Mouse (Mus musculus) forebrain, embryonic 11.5 days (tissue): ENCODE data around the gene Slc17a2. TPM values are rescaled to one million over a fixed set of nuclear protein-coding genes. Genes with fewer than 3 reads are reported as not detected.

Experiments used
- ATAC-seq: fragments of 200-750 bp; cut with Nextera tagmentation; replicated peaks from 2 replicates; pipeline ENCODE4 v1.8.0; 2017; ENCODE audit warnings: moderate TSS enrichment; ENCODE audit not compliant: low FRiP score
- DNase-seq: peaks from one replicate; pipeline ENCODE4 v3.0.0-alpha.2; 2017; ENCODE audit warnings: low spot score
- H3K27ac ChIP-seq: fragments of 300-500 bp; sonication (generic); 2 replicates; pipeline ENCODE4 v1.5.1; 2014; ENCODE audit warnings: low read depth, low read length
- H3K27me3 ChIP-seq: fragments of 300-500 bp; sonication (generic); 2 replicates; pipeline ENCODE4 v1.6.1; 2014; ENCODE audit warnings: mild to moderate bottlenecking, low read length, mixed read lengths; ENCODE audit not compliant: control insufficient read depth, insufficient read depth
- H3K36me3 ChIP-seq: fragments of 300-500 bp; sonication (generic); 2 replicates; pipeline ENCODE4 v1.6.1; 2014; ENCODE audit warnings: mild to moderate bottlenecking, low read length, moderate library complexity, mixed read lengths; ENCODE audit not compliant: control insufficient read depth, insufficient read depth
- H3K4me1 ChIP-seq: fragments of 300-500 bp; sonication (generic); replicated peaks from 2 replicates; pipeline ENCODE4 v1.6.1; 2014; ENCODE audit warnings: low read length, mixed read lengths; ENCODE audit not compliant: control insufficient read depth, insufficient read depth
- H3K4me2 ChIP-seq: fragments of 300-500 bp; sonication (generic); 2 replicates; pipeline ENCODE4 v1.6.1; 2014; ENCODE audit warnings: low read depth, mild to moderate bottlenecking, low read length, moderate library complexity, mixed read lengths; ENCODE audit not compliant: severe bottlenecking
- H3K4me3 ChIP-seq: fragments of 300-500 bp; sonication (generic); 2 replicates; pipeline ENCODE4 v1.5.1; 2014; ENCODE audit warnings: low read depth, low read length
- H3K9ac ChIP-seq: fragments of 300-500 bp; sonication (generic); 2 replicates; pipeline ENCODE4 v1.6.1; 2014; ENCODE audit warnings: low read length
- H3K9me3 ChIP-seq: fragments of 300-500 bp; sonication (generic); 2 replicates; pipeline ENCODE4 v1.6.1; 2016; ENCODE audit warnings: low read length, mixed read lengths; ENCODE audit not compliant: control insufficient read depth
- WGBS: fragments of 180-500 bp; shearing (Covaris S2); extraction: QIAGEN DNeasy Blood & Tissue Kit; methylation state at CpG from one replicate; pipeline ENCODE4 v1.1.7; 2014; 5-methylcytosine and 5-hydroxymethylcytosine counted together
- polyA plus RNA-seq: library from polyadenylated mRNA; unstranded; fragments of >200 nt; fragmentation: Nextera tagmentation; extraction: Ambion mirVana; gene quantifications from 2 replicates; pipeline ENCODE4 v1.2.1, GENCODE M21; 2014

Gene Slc17a2
- polyA plus RNA-seq, 1 experiment from 2014 or later, result not detected

DNA sequence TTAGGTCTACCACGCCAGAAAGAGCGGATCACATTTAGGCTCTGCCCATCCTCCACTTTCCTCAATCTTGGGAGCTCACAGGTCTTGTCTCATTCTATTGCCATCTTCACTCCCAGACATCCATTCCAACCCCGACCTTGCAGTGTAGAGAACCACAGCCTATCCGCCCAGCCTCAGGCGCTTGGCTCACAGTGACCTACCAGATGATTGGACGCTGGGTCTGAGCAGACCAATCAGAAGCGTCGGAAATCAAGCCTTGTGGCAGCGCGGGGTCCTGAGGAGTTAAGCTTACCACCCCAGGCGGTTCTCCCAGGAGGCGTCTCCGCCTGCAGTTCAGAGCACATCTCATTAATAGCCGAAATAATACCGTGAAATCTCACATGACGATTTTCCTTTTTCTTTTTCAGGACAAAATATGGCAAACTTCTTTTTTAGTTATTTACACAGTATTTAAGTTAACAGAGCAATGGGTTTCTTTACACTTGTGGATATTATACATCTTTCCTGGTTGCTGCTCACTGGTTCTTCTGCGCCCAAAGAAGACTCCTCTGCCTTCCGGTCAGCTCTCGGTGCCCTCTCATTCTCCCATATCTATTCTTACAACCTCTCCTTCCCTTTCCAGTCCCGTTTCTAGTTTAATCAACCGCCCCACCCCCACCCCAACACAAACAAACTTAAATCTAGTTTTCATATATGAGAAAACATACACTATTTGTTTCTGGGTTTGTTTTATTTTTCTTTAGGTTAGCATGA is 34.1 kb upstream of the Slc17a2 start:
- Histone ChIP-seq H3K4me2 (peak overlapping the region; percentile 26; the same call in 1 of the 2 replicates), H3K27ac (no peak overlapping the region), H3K27me3 (no peaks in the 10 kb centered on the region), H3K4me1 (0 out of 2 replicates have a peak, but pooled peaks cover 2% of the 10 kb centered on the region), H3K36me3 (no peaks in the 10 kb centered on the region), H3K9me3 (no peaks in the 10 kb centered on the region), H3K9ac (no peak overlapping the region), H3K4me3 (no peak overlapping the region)
- ATAC-seq (peak; percentile 91), DNase-seq (peak; percentile 69)
- WGBS, result 26% methylated on average over 21 of the region's 21 CpGs

DNA sequence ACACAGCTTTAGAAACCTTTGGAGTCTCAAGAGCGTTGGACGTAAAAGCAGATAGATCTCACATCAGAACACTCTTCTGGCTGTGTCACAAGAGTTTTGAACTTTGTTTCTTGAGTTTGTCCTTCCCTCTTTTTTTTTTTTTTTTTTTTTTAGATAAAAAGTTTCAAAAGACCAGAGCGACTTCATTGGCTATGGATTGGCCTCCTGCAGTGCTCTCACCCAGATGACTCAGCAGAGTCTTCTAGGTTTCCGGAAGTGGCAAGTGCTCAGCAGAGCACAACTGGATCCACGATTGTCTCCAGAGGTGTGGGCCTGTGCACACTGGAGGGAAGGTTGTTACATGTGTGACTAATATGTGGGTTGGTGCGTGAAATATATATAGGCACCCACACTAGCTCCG is 28.5 kb upstream of the Slc17a2 start:
- Histone ChIP-seq H3K27me3 (no peaks in the 10 kb centered on the region), H3K4me2 (no peak overlapping the region), H3K9ac (no peak overlapping the region), H3K27ac (no peak overlapping the region), H3K4me1 (no peaks in the 10 kb centered on the region), H3K9me3 (no peaks in the 10 kb centered on the region), H3K36me3 (no peaks in the 10 kb centered on the region), H3K4me3 (no peak overlapping the region)
- DNase-seq, result no peak
- ATAC-seq, result no peak
- 89% methylated on average over 7 of the region's 7 CpGs for WGBS

DNA sequence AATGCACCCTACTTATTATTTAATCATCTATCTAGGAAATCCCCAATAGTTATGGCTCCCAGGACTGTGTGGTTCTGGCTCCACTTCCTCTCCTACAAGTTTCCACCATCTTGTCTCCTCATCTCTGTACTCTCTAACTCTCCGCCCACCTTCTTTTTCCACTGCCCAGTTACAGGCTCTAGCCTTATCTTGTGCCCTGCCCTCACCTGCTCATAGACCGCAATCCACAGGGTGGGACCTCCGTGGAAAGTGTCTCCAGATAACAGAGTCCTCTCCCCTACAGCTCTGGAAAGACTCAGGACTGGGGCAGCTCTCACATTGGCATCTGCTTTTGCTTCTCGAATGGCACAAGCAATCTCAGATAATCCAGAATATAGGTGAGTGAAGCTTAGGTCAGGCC is 27.8 kb upstream of the Slc17a2 start:
- no peak for DNase-seq
- H3K9ac ChIP-seq, result no peak overlapping the region
- H3K36me3 ChIP-seq, result no peaks in the 10 kb centered on the region
- H3K4me2 ChIP-seq, result no peak overlapping the region
- no peaks in the 10 kb centered on the region for H3K4me1 ChIP-seq
- no peaks in the 10 kb centered on the region for H3K9me3 ChIP-seq
- 87% methylated on average over 4 of the region's 4 CpGs for WGBS
- no peaks in the 10 kb centered on the region for H3K27me3 ChIP-seq
- no peak for ATAC-seq
- H3K4me3 ChIP-seq, result no peak overlapping the region
- no peak overlapping the region for H3K27ac ChIP-seq

DNA sequence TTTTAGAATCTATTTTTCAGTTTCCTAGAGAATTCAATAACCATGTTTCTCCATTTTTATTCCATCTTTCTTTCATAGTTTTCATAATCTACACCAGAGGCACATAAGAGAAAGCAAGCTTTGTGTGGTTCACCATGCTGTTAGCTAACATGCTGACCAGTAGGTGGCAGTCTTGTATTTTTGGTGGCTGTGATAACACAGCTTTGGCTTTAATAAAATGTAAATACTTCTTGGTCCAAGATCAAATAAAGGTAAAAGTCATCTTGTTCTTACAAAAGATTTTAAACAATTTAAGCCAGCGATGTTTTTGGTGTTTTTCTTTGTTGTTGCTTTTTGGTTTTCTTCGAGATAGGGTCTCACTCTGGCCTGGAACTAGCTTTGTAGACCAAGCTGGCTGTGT is 14.3 kb upstream of the Slc17a2 start:
- no peaks in the 10 kb centered on the region for H3K4me1 ChIP-seq
- DNase-seq, result no peak
- H3K9ac ChIP-seq, result no peak overlapping the region
- no peak overlapping the region for H3K4me2 ChIP-seq
- H3K27me3 ChIP-seq, result no peaks in the 10 kb centered on the region
- no peak overlapping the region for H3K4me3 ChIP-seq
- H3K36me3 ChIP-seq, result no peaks in the 10 kb centered on the region
- H3K9me3 ChIP-seq, result no peaks in the 10 kb centered on the region
- no peak for ATAC-seq
- 47% methylated on average over 2 of the region's 2 CpGs for WGBS
- H3K27ac ChIP-seq, result no peak overlapping the region

DNA sequence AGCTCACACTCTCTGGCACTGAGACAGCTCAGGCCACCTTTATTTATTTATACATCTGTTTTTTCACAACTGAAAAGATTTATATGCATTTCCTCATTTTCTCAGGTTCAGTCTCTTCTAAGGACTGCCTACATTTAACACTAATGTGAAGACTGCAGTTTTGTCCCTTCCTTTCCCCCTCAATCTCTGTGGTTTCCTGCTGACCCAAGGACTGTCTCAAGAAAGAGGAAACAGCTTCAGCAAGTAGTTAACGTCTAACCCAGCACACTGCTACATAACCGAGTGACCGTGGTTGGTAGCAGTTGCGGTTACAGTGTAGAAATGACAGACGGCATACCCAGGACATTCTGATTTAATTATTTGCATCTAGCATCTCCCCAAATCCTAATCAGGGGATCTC is 7.4 kb upstream of the Slc17a2 start:
- DNase-seq, result no peak

GRCm38 (mm10) chr13:23804532-23804931 is 2.3 kb upstream of the Slc17a2 start:
- no peaks in the 10 kb centered on the region for H3K36me3 ChIP-seq
- H3K9ac ChIP-seq, result no peak overlapping the region
- no peak overlapping the region for H3K4me3 ChIP-seq
- H3K27me3 ChIP-seq, result no peaks in the 10 kb centered on the region
- DNase-seq (no peak), ATAC-seq (no peak)
- WGBS, result 87% methylated on average over 2 of the region's 2 CpGs
- H3K4me2 ChIP-seq, result no peak overlapping the region
- no peaks in the 10 kb centered on the region for H3K4me1 ChIP-seq
- no peaks in the 10 kb centered on the region for H3K9me3 ChIP-seq
- H3K27ac ChIP-seq, result no peak overlapping the region

More for the DNA sequence above, 7.4 kb upstream of the Slc17a2 start:
- Histone ChIP-seq H3K27me3 (no peaks in the 10 kb centered on the region), H3K4me2 (no peak overlapping the region), H3K9ac (no peak overlapping the region), H3K9me3 (no peaks in the 10 kb centered on the region), H3K27ac (no peak overlapping the region), H3K4me1 (no peaks in the 10 kb centered on the region), H3K36me3 (no peaks in the 10 kb centered on the region), H3K4me3 (no peak overlapping the region)
- 91% methylated on average over 5 of the region's 5 CpGs for WGBS
- ATAC-seq, result no peak

- H3K9ac ChIP-seq, result no peak overlapping the region
- no peaks in the 10 kb centered on the region for H3K27me3 ChIP-seq
- H3K9me3 ChIP-seq, result no peaks in the 10 kb centered on the region
- DNase-seq, result no peak
- ATAC-seq, result no peak
- no peak overlapping the region for H3K4me3 ChIP-seq
- WGBS, result 77% methylated on average over 2 of the region's 2 CpGs
- H3K4me2 ChIP-seq, result no peak overlapping the region
- no peak overlapping the region for H3K27ac ChIP-seq
- no peaks in the 10 kb centered on the region for H3K4me1 ChIP-seq
- H3K36me3 ChIP-seq, result no peaks in the 10 kb centered on the region
Observed at GRCm38 (mm10) chr13:23816148-23816547, 9.4 kb downstream of the Slc17a2 start.

GRCm38 (mm10) chr13:23820179-23820940 is 13.6 kb downstream of the Slc17a2 start:
- Histone ChIP-seq H3K36me3 (no peaks in the 10 kb centered on the region), H3K9me3 (no peaks in the 10 kb centered on the region), H3K27ac (no peak overlapping the region), H3K4me3 (no peak overlapping the region), H3K9ac (no peak overlapping the region), H3K4me1 (no peaks in the 10 kb centered on the region), H3K27me3 (no peaks in the 10 kb centered on the region), H3K4me2 (no peak overlapping the region)
- WGBS, result 84% methylated on average over 4 of the region's 4 CpGs
- ATAC-seq (no peak), DNase-seq (no peak)
